Mouse (Mus musculus): ENCODE measurements around the gene Sox8. TPM values are rescaled to one million over a fixed set of nuclear protein-coding genes. Genes with fewer than 3 reads are reported as not detected.

The Sox8 gene
- 0.79 TPM in 1 of 2 replicates, not detected in the other for polyA plus RNA-seq (2012; ENCODE audit: insufficient read depth, insufficient read length, missing spikeins)

GRCm38 (mm10) chr17:25570648-25571452, at the start of gene Sox8:
Gene Sox8, minus strand, starts transcription at chr17:25570686.
- Histone ChIP-seq H3K4me3 (ENCODE audit: insufficient read depth, low read depth, low read length) (peak within 1 kb of the TSS; percentile 71), H3K27ac (replicated peaks; ENCODE audit: low read depth, low read length) (no peak within 1 kb of the TSS)

DNA sequence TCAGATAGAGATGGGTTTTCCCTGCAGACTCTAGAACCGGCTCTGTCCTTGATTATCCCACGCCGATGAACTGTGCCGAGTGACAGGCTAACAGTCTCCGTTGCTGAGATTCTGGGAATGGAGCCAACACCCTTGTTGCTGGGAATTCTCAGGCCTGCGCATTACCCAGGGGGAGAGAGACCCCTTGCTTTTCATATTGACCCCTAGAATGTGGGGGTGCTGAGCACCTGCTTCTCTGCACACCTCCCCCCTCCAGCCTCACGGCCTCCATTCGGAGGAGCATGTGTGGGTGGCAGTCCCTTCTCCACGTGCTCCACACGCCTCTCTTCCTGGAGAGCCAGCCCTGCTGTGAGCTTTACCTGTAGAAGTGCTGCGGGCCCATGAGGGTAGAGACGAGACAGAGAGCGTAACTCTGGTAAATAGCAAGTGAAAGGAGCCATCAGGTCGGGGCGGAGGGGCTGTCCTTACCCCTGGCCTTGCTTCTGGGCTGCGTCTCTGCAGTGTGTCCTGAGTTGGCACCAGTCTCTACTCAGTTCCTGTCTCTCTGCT, 48.1 kb upstream of the Sox8 start:
- Histone ChIP-seq H3K4me1 (ENCODE audit: control insufficient read depth, insufficient read depth, insufficient read length, low read length) (no peaks in the 10 kb centered on the region; the same call in 1 of the 2 replicates), H3K4me3 (ENCODE audit: insufficient read depth, low read depth, low read length) (no peak overlapping the region), H3K27ac (replicated peaks; ENCODE audit: low read depth, low read length) (no peak overlapping the region)

More at GRCm38 (mm10) chr17:25570648-25571452, at the start of gene Sox8:
- peaks cover 3% of the 10 kb centered on the region; the same call in 1 of the 2 replicates for H3K4me1 ChIP-seq (ENCODE audit: control insufficient read depth, insufficient read depth, insufficient read length, low read length)

GRCm38 (mm10) chr17:25614723-25615510, 44.4 kb upstream of the Sox8 start:
- Histone ChIP-seq H3K27ac (replicated peaks; ENCODE audit: low read depth, low read length) (no peak overlapping the region), H3K4me1 (ENCODE audit: control insufficient read depth, insufficient read depth, insufficient read length, low read length) (no peaks in the 10 kb centered on the region; the same call in 1 of the 2 replicates), H3K4me3 (ENCODE audit: insufficient read depth, low read depth, low read length) (no peak overlapping the region)

DNA sequence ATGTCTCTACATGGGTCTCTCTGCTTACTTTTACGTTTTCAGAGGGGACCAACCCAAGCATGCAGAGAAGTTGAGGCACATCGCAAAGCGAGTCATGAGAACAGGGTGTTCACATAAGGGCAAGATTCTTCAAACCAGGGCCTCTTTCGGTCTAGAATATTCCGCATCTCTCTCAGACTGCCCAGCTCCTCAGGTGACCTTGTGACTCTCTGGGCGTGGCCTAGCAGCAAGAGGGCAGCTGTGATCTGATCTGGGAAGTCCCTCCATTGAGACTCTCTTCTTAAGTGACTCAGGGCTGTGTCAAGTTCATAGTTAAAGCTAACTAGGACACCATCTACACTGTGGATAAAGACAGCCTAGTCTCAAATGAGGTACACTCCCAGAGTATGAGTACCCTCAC, 42.8 kb upstream of the Sox8 start:
- no peak overlapping the region for H3K27ac ChIP-seq (replicated peaks; ENCODE audit: low read depth, low read length)
- no peaks in the 10 kb centered on the region for H3K4me1 ChIP-seq (ENCODE audit: control insufficient read depth, insufficient read depth, insufficient read length, low read length)
- no peak overlapping the region for H3K4me3 ChIP-seq (ENCODE audit: insufficient read depth, low read depth, low read length)

GRCm38 (mm10) chr17:25612537-25612936, 42.1 kb upstream of the Sox8 start:
- no peak overlapping the region for H3K4me3 ChIP-seq (ENCODE audit: insufficient read depth, low read depth, low read length)
- H3K4me1 ChIP-seq (ENCODE audit: control insufficient read depth, insufficient read depth, insufficient read length, low read length), result no peaks in the 10 kb centered on the region
- H3K27ac ChIP-seq (replicated peaks; ENCODE audit: low read depth, low read length), result no peak overlapping the region

DNA sequence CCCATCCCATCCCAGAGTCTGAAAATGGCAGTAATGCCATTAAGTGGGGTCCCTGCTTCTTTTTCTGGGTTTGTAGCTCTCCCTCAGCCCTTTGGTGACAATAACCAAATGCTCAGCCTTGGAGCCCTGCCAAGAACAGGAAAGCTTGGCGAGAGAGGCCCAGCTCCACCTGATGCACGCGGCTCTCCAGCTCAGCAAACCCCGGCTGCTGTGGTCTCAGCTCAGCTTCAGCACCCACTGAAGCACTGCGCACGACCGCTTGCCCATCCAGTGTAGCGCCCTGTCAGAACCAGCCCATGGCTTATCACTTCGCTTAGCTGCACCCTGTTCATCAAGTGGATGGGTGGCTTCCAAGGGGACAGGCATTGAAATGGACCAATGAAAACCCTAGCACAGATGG, 39.7 kb upstream of the Sox8 start:
- Histone ChIP-seq H3K27ac (replicated peaks; ENCODE audit: low read depth, low read length) (no peak overlapping the region), H3K4me3 (ENCODE audit: insufficient read depth, low read depth, low read length) (no peak overlapping the region), H3K4me1 (ENCODE audit: control insufficient read depth, insufficient read depth, insufficient read length, low read length) (no peaks in the 10 kb centered on the region)

DNA sequence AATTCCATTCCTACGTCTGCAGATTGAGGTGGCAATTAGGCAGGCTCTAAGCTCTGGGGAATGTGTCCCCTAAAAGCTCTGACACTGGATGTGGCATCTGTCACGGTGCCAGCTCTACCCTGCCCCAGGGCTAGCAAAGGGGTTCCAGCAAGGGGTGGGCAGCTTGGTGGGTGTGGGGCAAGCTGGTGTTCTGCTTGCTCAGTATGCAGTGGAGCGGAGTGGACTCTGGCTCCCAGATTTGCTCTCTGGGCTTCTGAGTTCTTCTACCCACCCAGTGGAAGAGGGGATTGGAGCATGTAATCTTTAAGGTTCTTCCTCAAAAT, 39.0 kb upstream of the Sox8 start:
- Histone ChIP-seq H3K4me3 (ENCODE audit: insufficient read depth, low read depth, low read length) (no peak overlapping the region), H3K27ac (replicated peaks; ENCODE audit: low read depth, low read length) (no peak overlapping the region), H3K4me1 (ENCODE audit: control insufficient read depth, insufficient read depth, insufficient read length, low read length) (no peaks in the 10 kb centered on the region)

DNA sequence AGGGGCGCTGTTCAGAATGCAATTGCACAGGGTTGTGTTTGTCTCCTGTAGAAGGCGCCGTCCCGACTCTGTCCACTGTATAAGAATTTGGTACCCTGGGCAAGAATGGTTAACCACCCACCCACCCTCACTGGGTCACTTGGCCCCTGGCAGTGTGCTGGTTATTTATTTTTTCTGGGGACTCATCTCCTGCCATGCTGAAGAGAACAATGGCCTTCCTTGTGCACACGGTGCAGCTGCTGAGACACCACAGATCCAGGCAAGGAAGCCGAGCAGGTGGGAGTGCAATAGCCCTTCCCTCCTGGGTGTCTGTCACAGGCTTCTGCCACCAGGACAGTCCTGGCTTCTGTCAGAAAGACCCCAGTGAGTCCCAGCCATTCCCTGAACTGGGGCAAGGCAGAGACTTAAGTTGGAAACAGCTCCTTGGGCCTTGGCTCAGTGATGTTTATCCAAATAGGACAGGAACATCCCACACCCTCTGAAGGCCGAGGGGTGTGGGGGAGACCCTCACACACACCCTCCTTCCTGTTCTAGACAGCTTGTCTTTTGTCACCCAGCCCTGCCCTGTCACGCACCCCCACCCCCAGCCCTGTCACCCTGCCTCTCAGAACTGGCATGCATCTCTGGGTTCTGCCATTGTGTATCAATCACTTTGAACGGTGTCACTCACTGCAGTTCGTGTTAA, 38.5 kb upstream of the Sox8 start:
- no peak overlapping the region for H3K4me3 ChIP-seq (ENCODE audit: insufficient read depth, low read depth, low read length)
- H3K4me1 ChIP-seq (ENCODE audit: control insufficient read depth, insufficient read depth, insufficient read length, low read length), result no peaks in the 10 kb centered on the region
- H3K27ac ChIP-seq (replicated peaks; ENCODE audit: low read depth, low read length), result no peak overlapping the region

DNA sequence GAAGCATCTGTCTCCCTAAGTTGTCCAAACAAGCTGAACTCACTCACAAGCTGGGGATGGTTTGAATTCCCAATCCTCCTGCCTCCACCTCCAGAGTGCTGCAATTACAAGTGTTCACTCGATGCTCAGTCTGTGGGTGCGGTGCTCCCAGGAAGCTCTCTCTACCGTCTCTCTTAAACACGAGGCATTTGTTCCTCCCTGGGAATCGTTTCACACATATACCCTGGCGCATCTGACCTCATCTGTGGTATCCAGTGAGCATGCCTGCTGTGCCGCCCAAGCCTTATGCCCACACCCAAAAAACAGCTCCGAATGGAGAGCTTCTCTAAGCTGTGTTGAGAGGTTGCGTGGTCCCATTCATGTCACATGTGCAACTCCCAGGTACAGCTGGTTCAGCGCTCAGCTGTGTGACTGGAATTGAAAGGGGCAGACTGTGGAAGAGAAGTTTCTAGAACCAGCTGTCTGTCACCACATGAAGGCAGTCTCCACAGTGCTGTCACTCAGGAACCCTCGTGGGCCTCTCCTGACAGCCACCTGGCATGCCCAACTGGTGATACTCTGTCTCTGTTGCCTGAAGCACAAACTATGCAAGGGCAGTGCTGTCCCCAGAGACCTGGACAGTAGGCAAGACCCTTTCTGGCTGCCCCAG, 37.8 kb upstream of the Sox8 start:
- Histone ChIP-seq H3K4me1 (ENCODE audit: control insufficient read depth, insufficient read depth, insufficient read length, low read length) (no peaks in the 10 kb centered on the region), H3K27ac (replicated peaks; ENCODE audit: low read depth, low read length) (no peak overlapping the region), H3K4me3 (ENCODE audit: insufficient read depth, low read depth, low read length) (no peak overlapping the region)

GRCm38 (mm10) chr17:25604234-25604633, 33.7 kb upstream of the Sox8 start:
- Histone ChIP-seq H3K4me1 (ENCODE audit: control insufficient read depth, insufficient read depth, insufficient read length, low read length) (no peaks in the 10 kb centered on the region), H3K27ac (replicated peaks; ENCODE audit: low read depth, low read length) (no peak overlapping the region), H3K4me3 (ENCODE audit: insufficient read depth, low read depth, low read length) (no peak overlapping the region)

- Histone ChIP-seq H3K27ac (replicated peaks; ENCODE audit: low read depth, low read length) (no peak overlapping the region), H3K4me1 (ENCODE audit: control insufficient read depth, insufficient read depth, insufficient read length, low read length) (no peaks in the 10 kb centered on the region), H3K4me3 (ENCODE audit: insufficient read depth, low read depth, low read length) (no peak overlapping the region)
These were observed 31.9 kb upstream of the Sox8 start for GRCm38 (mm10) chr17:25602366-25602765.

DNA sequence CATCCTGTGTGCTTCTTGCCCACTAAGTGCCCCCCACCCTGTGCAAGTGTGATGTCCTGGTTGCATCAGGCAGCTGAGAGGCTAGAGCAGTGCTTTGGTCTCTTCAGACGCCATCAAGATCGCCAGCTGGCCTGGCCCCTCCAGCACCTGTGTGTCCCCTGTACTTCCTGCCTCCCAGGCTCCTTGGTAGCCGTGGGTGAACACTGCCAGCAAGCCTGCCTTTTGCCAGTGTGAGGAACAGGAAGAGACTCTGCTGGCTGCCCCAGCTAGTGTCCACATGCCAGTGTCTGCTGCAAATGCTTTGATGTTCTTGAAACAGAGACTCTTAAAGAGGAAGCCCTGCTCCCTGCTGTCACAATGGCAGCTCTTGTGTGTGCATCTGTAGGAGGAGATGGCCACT, 27.1 kb upstream of the Sox8 start:
- no peak overlapping the region for H3K27ac ChIP-seq (replicated peaks; ENCODE audit: low read depth, low read length)
- H3K4me3 ChIP-seq (ENCODE audit: insufficient read depth, low read depth, low read length), result no peak overlapping the region
- H3K4me1 ChIP-seq (ENCODE audit: control insufficient read depth, insufficient read depth, insufficient read length, low read length), result no peaks in the 10 kb centered on the region

GRCm38 (mm10) chr17:25595495-25595894, 25.0 kb upstream of the Sox8 start:
- H3K27ac ChIP-seq (replicated peaks; ENCODE audit: low read depth, low read length), result no peak overlapping the region
- H3K4me1 ChIP-seq (ENCODE audit: control insufficient read depth, insufficient read depth, insufficient read length, low read length), result no peaks in the 10 kb centered on the region
- no peak overlapping the region for H3K4me3 ChIP-seq (ENCODE audit: insufficient read depth, low read depth, low read length)

DNA sequence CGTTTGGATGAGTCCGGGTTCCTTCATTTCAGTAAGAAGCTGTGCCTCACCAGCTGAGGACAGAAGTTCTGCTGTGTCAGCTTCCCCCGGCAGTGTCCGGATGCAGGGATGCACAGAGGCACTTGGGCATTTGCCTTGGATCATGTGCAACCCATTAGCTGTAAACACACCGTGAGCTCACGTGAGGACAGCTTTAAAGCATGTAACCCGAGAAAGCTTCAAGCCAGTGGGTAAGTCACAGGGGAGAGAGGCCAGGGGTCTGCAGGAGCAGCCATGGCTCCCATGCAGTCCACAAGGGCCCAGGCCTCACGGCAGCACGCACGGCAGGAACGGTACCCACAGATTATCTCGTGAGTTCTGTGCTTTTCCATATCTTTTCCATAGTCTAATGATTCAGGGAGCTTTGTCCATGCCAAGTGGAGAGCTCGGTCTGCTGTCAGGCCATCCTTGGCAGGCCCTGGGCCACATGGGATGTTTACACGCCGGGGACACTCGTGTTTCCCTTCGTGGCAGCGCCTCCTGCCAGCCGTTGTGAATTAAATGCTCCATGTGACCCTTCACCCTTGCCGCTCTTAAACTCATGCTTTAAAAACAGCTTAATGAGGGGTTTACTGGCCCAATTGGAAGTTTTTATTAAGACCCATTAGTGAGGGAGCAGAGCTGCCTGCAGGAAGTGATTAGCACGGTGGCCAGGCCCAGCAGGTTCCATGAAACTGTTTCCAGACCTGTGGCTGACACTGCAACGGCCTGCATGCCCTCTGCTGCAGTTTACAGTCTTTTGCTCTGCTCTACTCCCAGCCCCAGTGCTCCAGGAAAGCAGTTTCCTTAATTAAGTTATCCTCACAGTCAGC, 23.1 kb upstream of the Sox8 start:
- Histone ChIP-seq H3K4me1 (ENCODE audit: control insufficient read depth, insufficient read depth, insufficient read length, low read length) (no peaks in the 10 kb centered on the region), H3K4me3 (ENCODE audit: insufficient read depth, low read depth, low read length) (no peak overlapping the region), H3K27ac (replicated peaks; ENCODE audit: low read depth, low read length) (no peak overlapping the region)
